Mouse (Mus musculus) neural tube, embryonic 13.5 days (tissue): Measurements from ENCODE around the gene Ttc7b. TPM values are rescaled to one million over a fixed set of nuclear protein-coding genes. Genes with fewer than 3 reads are reported as not detected.

Experiments used
- ATAC-seq: fragments of 200-750 bp; cut with Nextera tagmentation; 2 replicates; pipeline ENCODE4 v1.8.0; 2017; ENCODE audit warnings: low read depth, mild to moderate bottlenecking, moderate TSS enrichment, moderate library complexity
- H3K27ac ChIP-seq: fragments of 300-500 bp; sonication (generic); replicated peaks from 2 replicates; pipeline ENCODE4 v1.5.1; 2015; ENCODE audit warnings: moderate library complexity, mild to moderate bottlenecking, inconsistent platforms
- H3K27me3 ChIP-seq: fragments of 300-500 bp; sonication (generic); 2 replicates; pipeline ENCODE4 v1.6.1; 2015; ENCODE audit warnings: mild to moderate bottlenecking, inconsistent platforms
- H3K36me3 ChIP-seq: fragments of 300-500 bp; sonication (generic); 2 replicates; pipeline ENCODE4 v1.6.1; 2015; ENCODE audit warnings: mild to moderate bottlenecking, inconsistent platforms
- H3K4me1 ChIP-seq: fragments of 300-500 bp; sonication (generic); replicated peaks from 2 replicates; pipeline ENCODE4 v1.6.1; 2015; ENCODE audit warnings: inconsistent platforms
- H3K4me2 ChIP-seq: fragments of 300-500 bp; sonication (generic); 2 replicates; pipeline ENCODE4 v1.6.1; 2015; ENCODE audit warnings: inconsistent platforms, mild to moderate bottlenecking, moderate library complexity
- H3K4me3 ChIP-seq: fragments of 300-500 bp; sonication (generic); 2 replicates; pipeline ENCODE4 v1.5.1; 2015; ENCODE audit warnings: mild to moderate bottlenecking, inconsistent platforms
- H3K9ac ChIP-seq: fragments of 300-500 bp; sonication (generic); 2 replicates; pipeline ENCODE4 v1.6.1; 2015; ENCODE audit warnings: moderate library complexity, mild to moderate bottlenecking, inconsistent platforms
- H3K9me3 ChIP-seq: fragments of 300-500 bp; sonication (generic); 2 replicates; pipeline ENCODE4 v1.6.1; 2016; ENCODE audit warnings: inconsistent platforms
- WGBS: fragments of 180-500 bp; shearing (Covaris S2); methylation state at CpG from one replicate; pipeline ENCODE4 v1.1.7; 2015; 5-methylcytosine and 5-hydroxymethylcytosine counted together
- polyA plus RNA-seq: library from polyadenylated mRNA; unstranded; fragments of >200 nt; fragmentation: Nextera tagmentation; extraction: Ambion mirVana; gene quantifications from 2 replicates; pipeline ENCODE4 v1.2.1, GENCODE M21; 2015

Ttc7b gene
- polyA plus RNA-seq, 1 experiment from 2014 or later: 7.3 TPM

DNA sequence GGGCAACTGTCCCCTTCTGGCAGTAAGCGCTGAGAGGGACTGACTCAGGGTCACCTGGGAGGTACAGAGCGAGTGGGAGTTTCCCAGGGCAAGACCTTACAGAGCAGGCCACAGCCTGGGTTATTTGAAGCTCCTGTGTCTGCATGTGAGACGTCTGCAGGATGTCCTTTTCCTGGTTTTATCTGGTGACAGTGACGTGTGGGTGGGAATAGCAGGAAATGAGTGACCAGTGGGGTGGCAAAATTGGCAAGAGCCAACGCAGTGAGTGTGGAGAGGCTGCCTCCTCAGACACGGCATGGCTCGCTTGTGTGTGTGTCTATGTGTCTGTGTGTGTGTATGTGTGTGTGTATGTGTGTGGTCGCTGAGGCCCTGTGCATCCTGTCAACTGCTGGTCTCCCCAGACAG lies 221.3 kb downstream of the Ttc7b start:
- Histone ChIP-seq H3K9me3 (no peaks in the 10 kb centered on the region), H3K27me3 (no peaks in the 10 kb centered on the region), H3K4me3 (no peak overlapping the region), H3K4me1 (peaks cover 12% of the 10 kb centered on the region; the same call in 1 of the 2 replicates), H3K9ac (no peak overlapping the region), H3K36me3 (peaks cover 22% of the 10 kb centered on the region), H3K27ac (0 out of 2 replicates have a peak overlapping the region, but pooled peaks have one; percentile 18), H3K4me2 (no peak overlapping the region)
- WGBS: 84% methylated on average over 8 of the region's 8 CpGs
- ATAC-seq: no peak

GRCm38 (mm10) chr12:100298788-100299187 lies 221.8 kb downstream of the Ttc7b start:
- Histone ChIP-seq H3K27ac (peak overlapping the region; percentile 18; the same call in 1 of the 2 replicates), H3K9me3 (no peaks in the 10 kb centered on the region), H3K4me2 (no peak overlapping the region), H3K4me3 (no peak overlapping the region), H3K9ac (no peak overlapping the region), H3K27me3 (no peaks in the 10 kb centered on the region), H3K4me1 (peaks cover 12% of the 10 kb centered on the region; the same call in 1 of the 2 replicates), H3K36me3 (peaks cover 22% of the 10 kb centered on the region)
- no peak for ATAC-seq
- 74% methylated on average over 2 of the region's 2 CpGs for WGBS

DNA sequence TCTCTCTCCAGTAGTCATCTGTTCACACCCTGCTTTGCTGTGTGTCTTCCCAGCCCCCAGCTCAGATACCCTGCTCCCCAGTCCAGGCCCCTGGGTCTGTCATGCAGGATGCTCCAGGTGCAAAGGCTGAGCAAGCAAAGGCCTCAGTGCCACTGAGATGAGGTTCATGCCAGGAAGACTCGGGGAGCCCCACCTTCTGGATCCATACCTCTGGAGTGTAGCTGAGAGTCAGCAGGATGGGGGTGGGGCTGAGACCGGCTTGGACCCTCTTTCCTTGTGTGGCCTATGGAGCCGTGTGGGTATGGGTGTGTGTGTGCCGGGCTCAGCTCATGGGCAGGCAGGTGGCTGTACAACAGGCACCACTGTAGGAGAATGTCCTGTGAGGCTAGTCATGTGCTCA lies 222.7 kb downstream of the Ttc7b start:
- no peak overlapping the region for H3K27ac ChIP-seq
- H3K27me3 ChIP-seq: no peaks in the 10 kb centered on the region
- H3K9ac ChIP-seq: no peak overlapping the region
- H3K4me2 ChIP-seq: no peak overlapping the region
- no peak overlapping the region for H3K4me3 ChIP-seq
- ATAC-seq: no peak
- H3K4me1 ChIP-seq: peaks cover 12% of the 10 kb centered on the region; the same call in 1 of the 2 replicates
- no peaks in the 10 kb centered on the region for H3K9me3 ChIP-seq
- H3K36me3 ChIP-seq: peaks cover 22% of the 10 kb centered on the region
- WGBS: 88% methylated on average over 4 of the region's 4 CpGs

- Histone ChIP-seq H3K27ac (no peak overlapping the region), H3K4me2 (no peak overlapping the region), H3K27me3 (no peaks in the 10 kb centered on the region), H3K4me1 (peaks cover 34% of the 10 kb centered on the region), H3K9ac (no peak overlapping the region), H3K4me3 (no peak overlapping the region), H3K36me3 (0 out of 2 replicates have a peak, but pooled peaks cover 5% of the 10 kb centered on the region), H3K9me3 (no peaks in the 10 kb centered on the region)
- ATAC-seq: no peak
- WGBS: 80% methylated on average over 2 of the region's 2 CpGs
Measured at GRCm38 (mm10) chr12:100294457-100294856, 226.2 kb downstream of the Ttc7b start.

- Histone ChIP-seq H3K36me3 (0 out of 2 replicates have a peak, but pooled peaks cover under 1% of the 10 kb centered on the region), H3K27me3 (no peaks in the 10 kb centered on the region), H3K27ac (no peak overlapping the region), H3K9me3 (no peaks in the 10 kb centered on the region), H3K9ac (no peak overlapping the region), H3K4me2 (no peak overlapping the region), H3K4me1 (peaks cover 35% of the 10 kb centered on the region), H3K4me3 (no peak overlapping the region)
- ATAC-seq: no peak
- WGBS: 94% methylated on average over 9 of the region's 9 CpGs
Measured at GRCm38 (mm10) chr12:100293956-100294355, 226.7 kb downstream of the Ttc7b start.

- Histone ChIP-seq H3K4me3 (no peak overlapping the region), H3K4me1 (peaks cover 31% of the 10 kb centered on the region), H3K27ac (peak overlapping the region; percentile 89), H3K9me3 (no peaks in the 10 kb centered on the region), H3K9ac (no peak overlapping the region), H3K36me3 (no peaks in the 10 kb centered on the region), H3K4me2 (no peak overlapping the region), H3K27me3 (no peaks in the 10 kb centered on the region)
- peak; percentile 69 for ATAC-seq
- WGBS: 34% methylated on average over 17 of the region's 18 CpGs
Measured at GRCm38 (mm10) chr12:100290711-100291685, 229.6 kb downstream of the Ttc7b start.

- ATAC-seq: peak; percentile 4; the same call in 1 of the 2 replicates
- peaks cover 31% of the 10 kb centered on the region for H3K4me1 ChIP-seq
- no peak overlapping the region for H3K4me3 ChIP-seq
- no peaks in the 10 kb centered on the region for H3K9me3 ChIP-seq
- no peak overlapping the region for H3K4me2 ChIP-seq
- 0 out of 2 replicates have a peak overlapping the region, but pooled peaks have one; percentile 22 for H3K9ac ChIP-seq
- 52% methylated on average over 11 of the region's 11 CpGs for WGBS
- H3K27me3 ChIP-seq: no peaks in the 10 kb centered on the region
- peak overlapping the region; percentile 89 for H3K27ac ChIP-seq
- no peaks in the 10 kb centered on the region for H3K36me3 ChIP-seq
Measured at GRCm38 (mm10) chr12:100290178-100290531, 230.5 kb downstream of the Ttc7b start.

GRCm38 (mm10) chr12:100289267-100290177 lies 231.1 kb downstream of the Ttc7b start:
- Histone ChIP-seq H3K27ac (peak overlapping the region; percentile 89), H3K9me3 (no peaks in the 10 kb centered on the region), H3K4me1 (peaks cover 31% of the 10 kb centered on the region), H3K27me3 (no peaks in the 10 kb centered on the region), H3K36me3 (no peaks in the 10 kb centered on the region), H3K4me3 (no peak overlapping the region), H3K4me2 (no peak overlapping the region), H3K9ac (0 out of 2 replicates have a peak overlapping the region, but pooled peaks have one; percentile 23)
- ATAC-seq: peak; percentile 79
- 26% methylated on average over 8 of the region's 8 CpGs for WGBS

GRCm38 (mm10) chr12:100288018-100288417 lies 232.6 kb downstream of the Ttc7b start:
- H3K9me3 ChIP-seq: no peaks in the 10 kb centered on the region
- no peak overlapping the region for H3K4me3 ChIP-seq
- 86% methylated on average over 5 of the region's 5 CpGs for WGBS
- H3K4me1 ChIP-seq: peaks cover 34% of the 10 kb centered on the region
- no peaks in the 10 kb centered on the region for H3K36me3 ChIP-seq
- no peak for ATAC-seq
- no peak overlapping the region for H3K4me2 ChIP-seq
- no peak overlapping the region for H3K9ac ChIP-seq
- H3K27me3 ChIP-seq: no peaks in the 10 kb centered on the region
- no peak overlapping the region for H3K27ac ChIP-seq

- H3K9ac ChIP-seq: no peak overlapping the region
- H3K9me3 ChIP-seq: no peaks in the 10 kb centered on the region
- H3K4me2 ChIP-seq: no peak overlapping the region
- no peak overlapping the region for H3K4me3 ChIP-seq
- 95% methylated on average over 2 of the region's 2 CpGs for WGBS
- H3K27me3 ChIP-seq: no peaks in the 10 kb centered on the region
- no peak overlapping the region for H3K27ac ChIP-seq
- peaks cover 38% of the 10 kb centered on the region for H3K4me1 ChIP-seq
- H3K36me3 ChIP-seq: no peaks in the 10 kb centered on the region
- no peak for ATAC-seq
Measured at GRCm38 (mm10) chr12:100287565-100287964, 233.1 kb downstream of the Ttc7b start.

- peaks cover 37% of the 10 kb centered on the region for H3K4me1 ChIP-seq
- no peaks in the 10 kb centered on the region for H3K9me3 ChIP-seq
- no peaks in the 10 kb centered on the region for H3K36me3 ChIP-seq
- ATAC-seq: no peak
- H3K27ac ChIP-seq: peak overlapping the region; percentile 83; the same call in 1 of the 2 replicates
- H3K27me3 ChIP-seq: 0 out of 2 replicates have a peak, but pooled peaks cover 5% of the 10 kb centered on the region
- no peak overlapping the region for H3K4me2 ChIP-seq
- no peak overlapping the region for H3K9ac ChIP-seq
- no peak overlapping the region for H3K4me3 ChIP-seq
- 46% methylated on average over 1 of the region's 1 CpGs for WGBS
Measured at GRCm38 (mm10) chr12:100283283-100283682, 237.3 kb downstream of the Ttc7b start.
